Comparison of ENCODE assay signal across 14 mouse cellular contexts in the genomic region with DNA sequence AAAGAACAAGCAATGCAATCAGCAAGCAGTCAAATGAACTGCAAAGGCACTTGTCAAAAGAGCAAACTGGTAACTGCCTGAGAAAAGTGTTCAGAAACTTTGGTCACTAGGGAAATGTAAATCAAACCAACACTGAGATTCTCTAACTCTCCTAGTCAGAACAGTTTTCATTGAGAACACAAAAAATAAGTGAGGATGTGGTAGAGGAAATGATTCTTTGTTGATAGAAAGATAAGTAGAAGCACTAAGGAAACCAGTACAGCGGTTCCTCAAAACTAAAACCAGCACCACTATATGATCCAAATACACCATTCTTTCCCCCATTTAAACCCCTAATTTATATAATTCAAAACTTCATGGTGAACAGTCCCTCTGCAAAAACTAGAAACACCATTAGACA.
"Had no signal": no experiment of that assay in that cellular context is flagged by ENCODE, and none has a peak within 500 bp of the region (broad histone marks: within the 10 kb centered on the region; RNA-seq: fewer than 3 reads in every experiment).

No protein-coding gene starts in this region.

- ATAC-seq: liver, embryonic 12.5 days had no signal

- DNase-seq: kidney, adult 9 months; kidney, postnatal 14 days; kidney, postnatal 4 days; left cerebral cortex, postnatal 4 days; liver; lung, adult 18-20 months; lung, postnatal 14 days; lung, postnatal 4 days; midbrain, embryonic 14.5 days; right cerebral cortex, adult 18-20 months; right cerebral cortex, postnatal 14 days; right cerebral cortex, postnatal 4 days; thymus, postnatal 4 days had no signal
